Mouse (Mus musculus): ENCODE measurements around the gene Marveld2.

Marveld2 gene

GRCm38 (mm10) chr13:100616181-100617087 lies at the start of gene Marveld2:
Marveld2 (minus strand) TSS chr13:100616971.
- peak; percentile 35 for DNase-seq

- peak; percentile 60 for DNase-seq
Measured at GRCm38 (mm10) chr13:100659864-100660456, 43.2 kb upstream of the Marveld2 start.

- DNase-seq, result no peak
Measured at GRCm38 (mm10) chr13:100658091-100658490, 41.3 kb upstream of the Marveld2 start.

GRCm38 (mm10) chr13:100651439-100652186 lies 34.8 kb upstream of the Marveld2 start, which contains the start of gene Taf9:
Taf9 (plus strand) TSS chr13:100651579.
- no peak for DNase-seq

- DNase-seq, result peak; percentile 94
Measured at GRCm38 (mm10) chr13:100650550-100651438, 34.0 kb upstream of the Marveld2 start, which contains the start of the genes Ak6 and Rad17. Ak6 (plus strand) TSS chr13:100650979. Rad17 (minus strand) TSS chr13:100651051.

GRCm38 (mm10) chr13:100648223-100648622 lies 31.5 kb upstream of the Marveld2 start:
- no peak for DNase-seq

- DNase-seq, result no peak
Measured at GRCm38 (mm10) chr13:100642471-100643209, 25.9 kb upstream of the Marveld2 start.

- no peak for DNase-seq
Measured at GRCm38 (mm10) chr13:100634106-100634691, 17.4 kb upstream of the Marveld2 start.

GRCm38 (mm10) chr13:100622241-100622640 lies 5.5 kb upstream of the Marveld2 start:
- no peak for DNase-seq

GRCm38 (mm10) chr13:100617583-100617982 lies 812 bp upstream of the Marveld2 start:
- no peak for DNase-seq

- DNase-seq, result no peak
Measured at GRCm38 (mm10) chr13:100612903-100613302, 3.9 kb downstream of the Marveld2 start.

- no peak for DNase-seq
Measured at GRCm38 (mm10) chr13:100612251-100612650, 4.5 kb downstream of the Marveld2 start.

- no peak for DNase-seq
Measured at GRCm38 (mm10) chr13:100611266-100611665, 5.5 kb downstream of the Marveld2 start.

GRCm38 (mm10) chr13:100607756-100608155 lies 9.0 kb downstream of the Marveld2 start:
- DNase-seq, result no peak

GRCm38 (mm10) chr13:100605845-100606244 lies 10.9 kb downstream of the Marveld2 start:
- no peak for DNase-seq

- no peak for DNase-seq
Measured at GRCm38 (mm10) chr13:100603738-100604095, 13.1 kb downstream of the Marveld2 start.

GRCm38 (mm10) chr13:100603031-100603737 lies 13.6 kb downstream of the Marveld2 start:
- DNase-seq, result no peak

GRCm38 (mm10) chr13:100602239-100602902 lies 14.4 kb downstream of the Marveld2 start:
- no peak for DNase-seq

GRCm38 (mm10) chr13:100601034-100601433 lies 15.7 kb downstream of the Marveld2 start:
- DNase-seq, result no peak

GRCm38 (mm10) chr13:100600317-100600716 lies 16.5 kb downstream of the Marveld2 start:
- no peak for DNase-seq
